Mouse (Mus musculus) megakaryocyte, embryonic 14.5 days (primary cell): ENCODE measurements around the gene Foxo6.

ENCODE experiments used
- FLI1 ChIP-seq: IDR thresholded peaks from 2 replicates; pipeline ENCODE4 v1.6.1; 2012; ENCODE audit warnings: low read length, inconsistent platforms, mixed read lengths
- GATA1 ChIP-seq: IDR thresholded peaks from 3 replicates; pipeline ENCODE4 v1.6.1; 2012; ENCODE audit warnings: mixed read lengths, low read length, inconsistent platforms, borderline replicate concordance

GRCm38 (mm10) chr4:120269426-120269825 is 17.7 kb downstream of the Foxo6 start:
- no peak for TF ChIP-seq FLI1
- no peak for TF ChIP-seq GATA1
